Mouse (Mus musculus) c-Kit-negative CD71-positive TER-119-positive erythroid progenitor cells, embryonic 14.5 days (primary cell): ENCODE results near the gene Theg.
A peak's percentile ranks its signal among the peaks of the same experiment; 100 is the strongest.

ENCODE experiments used
- DNase-seq: peaks from one replicate; pipeline ENCODE4 v3.0.0-alpha.2; 2013; ENCODE audit warnings: low read depth, low spot score

Theg gene

DNA sequence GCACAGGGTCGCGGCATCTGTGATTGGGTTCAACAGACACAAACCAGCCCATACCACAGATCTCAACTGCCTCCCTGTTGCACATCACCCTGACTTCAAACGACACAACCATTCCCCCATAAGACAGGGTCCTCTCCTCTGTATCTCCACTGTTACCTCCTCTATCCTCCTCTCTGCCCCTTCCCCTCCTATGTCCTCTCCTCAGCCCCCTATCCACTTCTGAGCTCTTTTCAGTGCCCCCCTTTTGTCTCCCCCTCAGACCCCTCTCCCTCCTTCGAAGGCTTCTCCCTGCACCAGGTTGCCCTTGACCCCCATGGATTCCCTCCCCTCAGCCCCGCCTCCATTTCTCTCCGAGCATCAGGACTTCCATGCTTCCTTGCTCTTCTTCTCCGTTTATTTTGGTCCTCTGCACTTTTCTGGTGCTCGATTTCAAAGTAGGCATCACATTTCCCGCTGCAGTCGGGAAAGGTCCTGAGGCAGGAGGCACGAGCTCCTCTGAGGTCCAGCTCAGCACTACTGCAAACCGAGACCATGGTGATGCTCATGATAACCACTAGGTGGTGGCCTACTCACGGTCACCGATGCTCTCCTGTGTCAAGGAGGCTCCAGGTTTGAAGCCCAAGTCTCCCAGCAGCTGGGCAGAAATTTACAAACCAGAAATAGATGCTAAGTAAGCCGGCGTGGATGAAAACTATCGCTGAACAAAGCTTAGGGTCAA lies 7.9 kb upstream of the Theg start:
- no peak for DNase-seq

GRCm38 (mm10) chr10:79594111-79594510 lies 7.0 kb upstream of the Theg start:
- DNase-seq, result no peak

GRCm38 (mm10) chr10:79590702-79591101 lies 3.6 kb upstream of the Theg start:
- no peak for DNase-seq

DNA sequence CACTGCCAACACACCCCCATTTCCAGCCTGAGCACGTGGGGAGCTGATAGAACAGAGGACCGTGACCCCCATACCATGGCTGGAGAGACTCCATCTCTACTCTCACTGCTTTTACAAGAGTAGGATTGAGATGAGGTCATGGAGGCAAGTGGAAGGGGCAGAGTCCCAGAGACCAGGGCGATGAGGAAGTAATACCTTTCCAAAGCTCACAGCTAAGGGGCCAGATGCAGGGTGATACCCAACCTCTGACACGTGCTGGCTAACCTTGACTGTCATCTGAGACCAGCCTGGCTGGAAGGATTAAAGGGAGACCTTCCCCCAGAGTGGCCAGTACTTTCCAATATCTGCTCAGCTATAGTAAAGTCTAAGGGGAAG lies 608 bp upstream of the Theg start:
- no peak for DNase-seq

GRCm38 (mm10) chr10:79586243-79586642 lies 888 bp downstream of the Theg start:
- no peak for DNase-seq

DNA sequence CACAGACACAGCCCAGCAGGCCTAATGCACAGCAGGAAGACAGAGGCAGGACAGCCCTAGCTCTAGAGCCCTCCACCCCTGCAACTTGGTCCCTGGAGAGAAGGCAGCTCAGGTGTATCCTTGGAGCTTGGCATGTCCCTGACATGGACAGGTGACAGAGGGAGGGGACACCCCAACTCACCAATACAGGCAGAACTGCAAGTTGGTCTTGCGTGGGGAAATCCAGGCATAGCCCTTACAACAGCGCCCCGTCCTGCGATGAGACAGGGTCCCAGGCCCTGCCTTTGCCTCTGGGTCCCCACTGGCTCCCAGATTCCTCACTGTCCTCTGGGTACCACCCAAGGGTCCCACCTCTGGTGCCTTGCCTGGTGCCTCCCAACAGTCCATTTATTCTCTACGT lies 1.4 kb downstream of the Theg start:
- DNase-seq, result no peak

- DNase-seq, result no peak
Measured at GRCm38 (mm10) chr10:79585136-79585535, 2.0 kb downstream of the Theg start.

DNA sequence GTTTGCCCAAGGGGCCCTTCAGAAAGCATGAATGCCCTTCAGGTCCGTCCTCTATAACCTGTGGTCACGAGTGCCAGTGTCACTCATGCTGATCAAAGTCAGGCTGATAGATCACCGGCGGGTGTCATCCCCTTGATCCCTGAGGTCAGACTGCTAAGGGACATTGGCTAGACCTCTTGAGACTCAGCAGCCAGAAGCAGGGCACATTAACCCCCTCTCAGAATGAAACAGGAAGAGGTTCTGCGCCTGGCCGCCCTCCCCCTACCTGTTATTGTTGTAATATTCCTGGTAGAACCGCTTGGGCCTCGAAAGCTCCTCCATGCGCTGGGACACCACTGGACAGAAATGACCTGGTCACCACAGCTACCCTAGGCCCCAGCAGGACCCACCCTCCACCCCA lies 2.7 kb downstream of the Theg start:
- DNase-seq, result no peak

DNA sequence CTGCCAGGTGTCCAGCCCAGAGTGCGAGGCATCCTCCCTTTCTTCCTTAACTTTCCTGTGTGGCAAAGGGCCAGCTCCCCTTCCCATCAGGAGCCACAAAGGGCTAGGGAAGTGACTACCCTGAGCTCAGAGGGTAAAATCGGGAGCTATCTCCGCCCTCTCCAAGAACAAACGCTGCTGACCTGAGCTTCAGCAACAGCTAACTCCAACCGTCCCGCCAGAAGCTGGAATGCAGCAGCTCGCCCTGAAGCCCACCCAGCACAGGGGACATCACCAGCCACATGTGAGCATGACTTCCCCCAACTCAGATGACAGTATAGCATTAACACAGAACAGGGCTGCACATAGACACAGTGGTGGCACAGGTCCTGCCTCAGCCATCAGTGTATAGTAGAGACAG lies 3.1 kb downstream of the Theg start:
- no peak for DNase-seq

DNA sequence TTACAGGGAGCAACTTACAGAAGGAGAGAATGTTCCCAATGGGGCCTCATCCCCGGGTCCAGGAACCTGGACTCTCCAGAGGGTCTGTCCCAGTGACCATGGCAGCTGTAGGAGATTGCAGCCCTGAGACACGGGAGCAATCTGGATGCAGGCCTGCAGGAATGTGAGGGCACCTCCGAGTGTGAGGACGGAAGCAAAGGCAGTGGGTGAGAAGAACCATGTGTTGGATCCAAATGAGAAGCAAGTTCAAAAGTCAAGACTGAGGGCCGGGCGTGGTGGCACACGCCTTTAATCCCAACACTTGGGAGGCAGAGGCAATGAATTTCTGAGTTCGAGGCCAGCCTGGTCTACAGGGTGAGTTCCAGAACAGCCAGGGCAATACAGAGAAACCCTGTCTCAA lies 5.6 kb downstream of the Theg start:
- DNase-seq, result no peak

DNA sequence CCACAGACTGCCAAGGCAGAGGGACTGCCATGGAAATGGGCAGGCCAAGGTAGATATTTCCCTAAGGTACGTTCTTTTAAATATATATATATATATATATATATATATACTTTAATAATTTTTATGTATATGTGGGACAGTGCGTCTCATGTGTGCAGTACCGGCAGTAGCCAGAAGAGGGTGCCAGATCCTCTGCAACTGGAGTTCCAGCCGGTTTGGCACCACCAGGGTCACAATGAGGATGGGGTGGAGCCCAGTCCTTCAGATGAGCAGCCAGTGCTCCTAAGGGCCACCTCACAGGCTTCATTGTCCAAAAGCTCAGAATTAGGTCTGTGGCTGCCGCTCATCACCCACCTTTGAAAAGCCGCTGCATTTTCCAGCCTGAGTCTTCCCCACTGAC lies 6.3 kb downstream of the Theg start:
- DNase-seq, result peak; percentile 21

GRCm38 (mm10) chr10:79580356-79580755 lies 6.8 kb downstream of the Theg start:
- no peak for DNase-seq

GRCm38 (mm10) chr10:79579781-79580180 lies 7.3 kb downstream of the Theg start:
- DNase-seq, result no peak

DNA sequence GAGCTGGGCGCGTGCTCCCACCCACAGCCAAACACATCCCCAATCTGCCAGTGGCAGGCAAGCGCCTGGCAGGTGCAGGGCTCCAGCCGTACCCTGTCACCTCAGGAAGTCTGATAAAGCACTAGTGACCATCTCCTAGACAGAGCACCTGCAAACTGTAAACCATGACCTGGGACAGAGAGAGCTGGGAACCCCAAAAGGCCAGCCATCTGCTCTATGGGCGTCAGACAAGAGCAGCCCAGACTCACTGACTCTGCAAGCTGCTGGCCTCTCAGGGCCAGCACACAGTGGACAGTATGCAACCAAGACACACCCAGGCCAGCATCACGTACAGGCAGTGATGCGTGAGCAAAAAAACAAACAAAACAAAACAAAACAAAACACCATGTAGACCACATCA lies 8.2 kb downstream of the Theg start:
- DNase-seq, result no peak

DNA sequence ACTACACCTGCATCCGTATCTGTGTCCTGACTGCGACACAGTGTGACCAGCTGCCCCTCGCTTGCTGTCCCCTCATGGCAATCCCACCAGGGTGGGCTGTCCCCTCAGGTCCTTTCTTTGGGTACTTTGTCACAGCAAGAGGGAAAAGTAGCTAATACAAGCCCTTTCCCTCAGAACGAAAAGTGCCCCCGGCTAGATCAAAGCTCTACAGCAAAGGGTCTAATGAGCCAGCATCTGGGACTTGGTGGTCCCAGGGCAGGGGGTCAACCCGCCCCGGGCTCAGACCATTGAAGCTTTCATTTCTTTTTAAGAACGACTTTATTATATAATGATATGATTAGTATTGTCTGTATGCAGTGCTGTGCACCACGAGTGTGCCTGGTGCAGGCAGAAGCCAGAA lies 8.9 kb downstream of the Theg start:
- no peak for DNase-seq

DNA sequence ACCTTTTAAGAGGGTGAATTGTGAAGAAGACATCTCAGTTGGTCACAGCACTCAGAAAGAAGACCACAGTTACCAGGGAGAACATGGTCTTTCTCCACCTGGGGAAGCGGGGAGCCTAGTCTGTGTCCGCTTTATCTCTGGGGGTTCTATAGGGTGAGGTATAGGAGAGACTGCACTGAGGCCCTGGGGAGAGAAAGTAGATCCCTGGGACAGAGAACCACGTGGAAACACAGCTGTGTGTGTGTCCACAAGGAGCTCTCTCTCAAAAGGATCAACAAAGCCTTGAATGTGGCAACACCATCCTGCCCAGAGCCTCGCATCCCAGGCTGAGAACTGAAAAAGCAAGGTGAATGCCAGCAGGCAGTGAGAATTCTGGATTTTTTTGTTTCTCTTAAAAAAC lies 9.8 kb downstream of the Theg start:
- DNase-seq, result no peak

- no peak for DNase-seq
Measured at GRCm38 (mm10) chr10:79575754-79576153, 11.4 kb downstream of the Theg start.

DNA sequence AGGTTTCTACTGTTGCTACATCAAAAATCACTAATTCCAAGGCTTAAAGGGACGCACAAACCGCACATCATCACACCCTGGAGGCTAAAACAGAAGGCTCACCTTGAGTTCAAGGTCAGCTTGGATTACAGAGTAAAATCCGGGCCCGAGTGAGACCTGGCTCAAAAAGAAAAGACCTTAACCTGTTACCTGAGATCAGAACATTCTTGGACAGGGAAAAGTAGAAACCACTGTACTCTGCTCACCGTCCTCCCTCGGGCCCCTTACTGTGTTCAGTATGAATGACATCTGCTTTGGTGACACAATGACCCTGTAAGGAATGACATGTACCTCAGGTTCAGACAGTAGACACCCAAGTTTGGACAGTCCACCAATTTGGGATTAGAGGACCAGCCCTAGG lies 12.3 kb downstream of the Theg start:
- DNase-seq, result no peak

- no peak for DNase-seq
Measured at GRCm38 (mm10) chr10:79574350-79574749, 12.8 kb downstream of the Theg start.

DNA sequence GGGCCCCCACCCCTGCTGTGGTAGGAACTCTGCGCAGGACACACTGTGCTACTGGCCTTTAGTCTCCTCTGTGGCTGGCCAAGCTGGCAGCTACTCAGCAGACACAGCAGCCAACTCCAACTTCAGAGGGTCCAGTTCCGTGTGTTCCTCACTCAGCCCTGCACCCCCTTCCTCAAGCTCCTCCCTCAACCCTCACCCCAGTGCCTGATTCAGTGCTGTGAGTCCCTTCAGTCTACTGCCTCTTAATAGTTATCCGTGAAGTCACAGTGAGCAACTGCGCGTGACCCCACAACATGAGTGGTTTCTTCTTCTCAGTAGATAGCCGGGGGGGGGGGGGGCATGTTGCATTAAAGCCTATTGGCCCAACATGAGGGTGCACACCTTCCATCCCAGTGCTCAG lies 13.5 kb downstream of the Theg start:
- no peak for DNase-seq

GRCm38 (mm10) chr10:79571314-79571713 lies 15.8 kb downstream of the Theg start:
- no peak for DNase-seq

- DNase-seq, result no peak
Measured at GRCm38 (mm10) chr10:79569921-79570320, 17.2 kb downstream of the Theg start.

DNA sequence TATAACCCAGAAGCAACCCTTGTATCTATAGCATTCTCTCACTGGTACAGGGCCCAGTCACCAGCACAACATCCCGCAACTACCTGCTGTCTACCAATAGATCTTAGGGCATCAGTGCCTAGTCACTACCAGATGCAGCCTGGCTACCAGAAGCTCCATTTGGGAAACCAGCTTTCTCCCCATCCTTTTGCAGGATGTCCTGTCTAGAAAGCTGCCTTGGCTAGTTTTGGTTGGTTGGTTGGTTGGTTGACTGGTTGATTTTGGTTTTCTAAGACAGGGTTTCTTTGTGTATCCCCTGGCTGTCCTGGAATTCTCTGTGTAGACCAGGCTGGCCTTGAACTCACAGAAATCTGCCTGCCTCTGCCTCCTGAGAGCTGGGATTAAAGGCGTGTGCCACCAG lies 27.4 kb downstream of the Theg start:
- DNase-seq, result no peak

- no peak for DNase-seq
Measured at GRCm38 (mm10) chr10:79557496-79557895, 29.6 kb downstream of the Theg start.
